Mouse (Mus musculus) small intestine, adult 2 months (tissue): Measurements from ENCODE around the gene Muc4.

Source experiments
- CTCF ChIP-seq: fragments of 200-500 bp; IDR thresholded peaks from 2 replicates; pipeline ENCODE4 v1.5.1; 2012; ENCODE audit warnings: low read depth, mild to moderate bottlenecking, control low read depth, inconsistent platforms, low read length, moderate library complexity, mixed read lengths; ENCODE audit not compliant: insufficient replicate concordance, insufficient read length; ENCODE audit errors: extremely low read depth
- POLR2A ChIP-seq: fragments of 200-500 bp; IDR thresholded peaks from 2 replicates; pipeline ENCODE4 v1.6.1; 2012; ENCODE audit warnings: low read depth, mild to moderate bottlenecking, control low read depth, inconsistent platforms, low read length, moderate library complexity

- TF ChIP-seq POLR2A (no peak), CTCF (no peak)
Observed at GRCm38 (mm10) chr16:32764550-32764949, 28.9 kb downstream of the Muc4 start.
